16 mouse cellular contexts compared by ENCODE assay signal in genomic region chr2:141234724-141235453, GRCm38 (mm10).
DNase-seq lines count a peak whose midpoint lies in the region; ATAC-seq and TF ChIP-seq lines count a peak whose summit lies in the region.
"Had no signal": no experiment of that assay in that cellular context is flagged by ENCODE, and none has a peak within 500 bp of the region (broad histone marks: within the 10 kb centered on the region; RNA-seq: fewer than 3 reads in every experiment).

No protein-coding gene starts in this region.

- no peaks in the 10 kb centered on the region for H3K4me1 ChIP-seq in lung, adult 2 months (ENCODE audit: control insufficient read depth, insufficient read depth, low read length)
- H3K4me1 ChIP-seq in embryonic facial prominence, embryonic 15.5 days: peaks cover 19% of the 10 kb centered on the region

- H3K9me3 ChIP-seq in embryonic facial prominence, embryonic 15.5 days (replicated peaks): no peaks in the 10 kb centered on the region
- H3K9me3 ChIP-seq: forebrain, embryonic 12.5 days; neural tube, embryonic 12.5 days had no signal

- no peak overlapping the region for H3K9ac ChIP-seq in embryonic facial prominence, embryonic 15.5 days
- H3K9ac ChIP-seq: forebrain, embryonic 12.5 days; neural tube, embryonic 12.5 days had no signal

- TF ChIP-seq CTCF in lung, adult 2 months (IDR thresholded peaks at IDR 0.05; ENCODE audit: insufficient read depth, low read length): 0 out of 2 replicates have a peak, but pooled peaks have one; percentile 7

- H3K27ac ChIP-seq in embryonic facial prominence, embryonic 15.5 days (replicated peaks): peak overlapping the region; percentile 74
- H3K27ac ChIP-seq: forebrain, embryonic 12.5 days; hindbrain, postnatal 0 days; neural tube, embryonic 12.5 days had no signal

- WGBS in lung, adult 2 months: 55% methylated on average over 5 of the region's 5 CpGs
- 11% methylated on average over 5 of the region's 5 CpGs for WGBS in embryonic facial prominence, embryonic 15.5 days

- H3K36me3 ChIP-seq in embryonic facial prominence, embryonic 15.5 days: no peaks in the 10 kb centered on the region
- H3K36me3 ChIP-seq: forebrain, embryonic 12.5 days; neural tube, embryonic 12.5 days had no signal

- H3K4me3 ChIP-seq in lung, adult 2 months (replicated peaks; ENCODE audit: extremely low read depth, low read depth, low read length): no peak overlapping the region
- H3K4me3 ChIP-seq in embryonic facial prominence, embryonic 15.5 days (replicated peaks): no peak overlapping the region
- H3K4me3 ChIP-seq: forebrain, embryonic 12.5 days; neural tube, embryonic 12.5 days had no signal

- 0 out of 2 replicates have a peak, but pooled peaks have one; percentile 16 for ATAC-seq in embryonic facial prominence, embryonic 15.5 days (ENCODE audit: insufficient number of reproducible peaks, low FRiP score, low TSS enrichment, low read depth)
- ATAC-seq: hindbrain, postnatal 0 days had no signal

- no peak for TF ChIP-seq POLR2A in lung, adult 2 months (IDR thresholded peaks at IDR 0.05; ENCODE audit: borderline replicate concordance, extremely low read depth, low read depth, low read length)

- no peaks in the 10 kb centered on the region for H3K27me3 ChIP-seq in embryonic facial prominence, embryonic 15.5 days
- H3K27me3 ChIP-seq: CH12.LX; forebrain, embryonic 12.5 days; neural tube, embryonic 12.5 days had no signal

- DNase-seq in lung, adult 2 months: no peak
- DNase-seq in lung, postnatal 4 days: no peak
- peak; percentile 56 for DNase-seq in embryo, embryonic 10.5 days (ENCODE audit: low spot score)
- DNase-seq in lung, postnatal 10 days: peak; percentile 4
- DNase-seq in adrenal gland, adult 8-10 months: no peak
- DNase-seq in frontal cortex, postnatal 36 days (ENCODE audit: low spot score in 2 of 2): no peak
- DNase-seq in adrenal gland, postnatal 36 days: no peak
- DNase-seq: adrenal gland, postnatal 25 days; gastrocnemius, postnatal 36 days; midbrain, embryonic 14.5 days; thymus, adult 2 months had no signal

- H3K4me2 ChIP-seq in embryonic facial prominence, embryonic 15.5 days (replicated peaks): no peak overlapping the region
- H3K4me2 ChIP-seq: forebrain, embryonic 12.5 days; neural tube, embryonic 12.5 days had no signal

Comparison
In these comparisons a context has a peak if more than half of its experiments do, and no peak if none do; other contexts are left out.
1. DNase-seq: peak in embryo, embryonic 10.5 days (single experiment) and lung, postnatal 10 days (single experiment); none in lung, adult 2 months (single experiment), lung, postnatal 4 days (0 of 2), adrenal gland, adult 8-10 months (single experiment), frontal cortex, postnatal 36 days (0 of 2) and adrenal gland, postnatal 36 days (0 of 2).